In the genomic region with DNA sequence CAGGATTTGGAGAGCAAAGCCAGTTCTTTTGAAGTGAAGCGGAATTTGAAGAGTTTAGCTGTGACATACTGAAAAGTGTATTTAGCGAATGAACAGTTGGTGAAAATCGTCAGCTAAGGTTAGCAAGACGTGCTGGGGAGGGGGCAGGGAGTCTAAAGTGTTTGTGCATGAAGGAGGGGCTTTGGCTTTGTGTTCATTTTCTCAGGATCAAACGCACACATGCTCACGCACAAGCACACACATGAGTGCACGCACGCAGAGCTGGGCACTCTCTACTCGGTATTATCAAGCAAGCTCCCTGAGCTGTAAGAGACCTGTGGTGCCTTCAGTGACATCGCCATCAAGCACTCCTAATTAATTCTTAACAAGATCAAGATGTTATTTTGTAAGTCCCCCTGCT, we compare ENCODE assay signal across 31 mouse cellular contexts. TPM values are rescaled to one million over a fixed set of nuclear protein-coding genes. Genes with fewer than 3 reads are reported as not detected.
DNase-seq lines count a peak whose midpoint lies in the region; ATAC-seq and TF ChIP-seq lines count a peak whose summit lies in the region.
"Had no signal": no experiment of that assay in that cellular context is flagged by ENCODE, and none has a peak within 500 bp of the region (broad histone marks: within the 10 kb centered on the region; RNA-seq: fewer than 3 reads in every experiment).

No protein-coding gene starts in this region.

- H3K9me3 ChIP-seq in lung, embryonic 14.5 days (ENCODE audit: low read depth, low read length): no peaks in the 10 kb centered on the region
- no peaks in the 10 kb centered on the region for H3K9me3 ChIP-seq in forebrain, embryonic 15.5 days
- H3K9me3 ChIP-seq in midbrain, embryonic 16.5 days (replicated peaks; ENCODE audit: control insufficient read depth, low read length, poor library complexity, severe bottlenecking): no peaks in the 10 kb centered on the region
- H3K9me3 ChIP-seq: hindbrain, embryonic 10.5 days; intestine, embryonic 15.5 days; liver, embryonic 15.5 days; lung, embryonic 15.5 days had no signal

- no peak overlapping the region for H3K27ac ChIP-seq in lung, embryonic 14.5 days (ENCODE audit: low read depth)
- H3K27ac ChIP-seq in forebrain, embryonic 15.5 days (replicated peaks): 0 out of 2 replicates have a peak overlapping the region, but pooled peaks have one; percentile 22
- H3K27ac ChIP-seq in midbrain, embryonic 16.5 days (ENCODE audit: low read length): no peak overlapping the region
- H3K27ac ChIP-seq: hindbrain, embryonic 10.5 days; intestine, embryonic 15.5 days; kidney, postnatal 0 days; liver, embryonic 15.5 days; lung, embryonic 15.5 days had no signal

- no peak overlapping the region for H3K4me3 ChIP-seq in lung, embryonic 14.5 days (ENCODE audit: low read depth, low read length)
- H3K4me3 ChIP-seq in forebrain, embryonic 15.5 days: no peak overlapping the region
- H3K4me3 ChIP-seq in midbrain, embryonic 16.5 days (ENCODE audit: low read depth, low read length): no peak overlapping the region
- H3K4me3 ChIP-seq: hindbrain, embryonic 10.5 days; intestine, embryonic 15.5 days; liver, embryonic 15.5 days; lung, embryonic 15.5 days had no signal

- 0 out of 2 replicates have a peak, but pooled peaks have one; percentile 44 for ATAC-seq in lung, embryonic 14.5 days (ENCODE audit: insufficient read depth)
- ATAC-seq in forebrain, embryonic 15.5 days (replicated peaks): peak; percentile 61; the same call in 1 of the 2 replicates
- peak; percentile 36; the same call in 1 of the 2 replicates for ATAC-seq in midbrain, embryonic 16.5 days
- ATAC-seq: hindbrain, embryonic 16.5 days; intestine, embryonic 15.5 days had no signal

- H3K36me3 ChIP-seq in lung, embryonic 14.5 days (ENCODE audit: insufficient read depth): no peaks in the 10 kb centered on the region
- H3K36me3 ChIP-seq in forebrain, embryonic 15.5 days: no peaks in the 10 kb centered on the region
- H3K36me3 ChIP-seq in midbrain, embryonic 16.5 days (ENCODE audit: control insufficient read depth, insufficient read depth, low read length): no peaks in the 10 kb centered on the region
- H3K36me3 ChIP-seq: G1E; hindbrain, embryonic 10.5 days; intestine, embryonic 15.5 days; liver, embryonic 15.5 days; lung, embryonic 15.5 days had no signal

- DNase-seq in embryo, embryonic 11 days: peak; percentile 14
- DNase-seq in embryo, embryonic 10.5 days (ENCODE audit: low spot score): no peak
- peak; percentile 37 for DNase-seq in lung, embryonic 14.5 days
- no peak for DNase-seq in lung, postnatal 10 days
- DNase-seq in frontal cortex, postnatal 25 days (ENCODE audit: low spot score in 2 of 2): no peak
- no peak for DNase-seq in gastrocnemius, postnatal 10 days
- DNase-seq: adrenal gland, postnatal 10 days; cerebellum, adult 11 months; cerebellum, adult 9-10 months; cerebellum, postnatal 36 days; gastrocnemius, postnatal 14 days; heart, postnatal 14 days; kidney, adult 8-10 months; kidney, postnatal 4 days; lung, postnatal 36 days; right cerebral cortex, postnatal 25 days; thymus, adult 18-20 months; thymus, postnatal 25 days had no signal

- no peak overlapping the region for H3K9ac ChIP-seq in lung, embryonic 14.5 days
- H3K9ac ChIP-seq in forebrain, embryonic 15.5 days (replicated peaks): no peak overlapping the region
- no peak overlapping the region for H3K9ac ChIP-seq in midbrain, embryonic 16.5 days (ENCODE audit: low read depth, low read length)
- H3K9ac ChIP-seq: intestine, embryonic 15.5 days; liver, embryonic 15.5 days; lung, embryonic 15.5 days had no signal

- H3K4me2 ChIP-seq in lung, embryonic 14.5 days: no peak overlapping the region
- H3K4me2 ChIP-seq in forebrain, embryonic 15.5 days (replicated peaks): 0 out of 2 replicates have a peak overlapping the region, but pooled peaks have one; percentile 3
- no peak overlapping the region for H3K4me2 ChIP-seq in midbrain, embryonic 16.5 days (ENCODE audit: low read length)
- H3K4me2 ChIP-seq: intestine, embryonic 15.5 days; liver, embryonic 15.5 days; lung, embryonic 15.5 days had no signal

- 37% methylated on average over 10 of the region's 10 CpGs for WGBS in lung, embryonic 14.5 days
- 20% methylated on average over 10 of the region's 10 CpGs for WGBS in forebrain, embryonic 15.5 days
- WGBS in midbrain, embryonic 16.5 days: 31% methylated on average over 10 of the region's 10 CpGs

- no peaks in the 10 kb centered on the region for H3K27me3 ChIP-seq in lung, embryonic 14.5 days (ENCODE audit: insufficient read depth, low read length)
- no peaks in the 10 kb centered on the region for H3K27me3 ChIP-seq in forebrain, embryonic 15.5 days
- no peaks in the 10 kb centered on the region for H3K27me3 ChIP-seq in midbrain, embryonic 16.5 days (ENCODE audit: control insufficient read depth, insufficient read depth, low read depth, low read length)
- H3K27me3 ChIP-seq: intestine, embryonic 15.5 days; liver, embryonic 15.5 days; lung, embryonic 15.5 days had no signal

- TF ChIP-seq CTCF in lung, embryonic 14.5 days (IDR thresholded peaks at IDR 0.05; ENCODE audit: low read depth): no peak

- H3K4me1 ChIP-seq in lung, embryonic 14.5 days (ENCODE audit: insufficient read depth): 0 out of 2 replicates have a peak, but pooled peaks cover 6% of the 10 kb centered on the region
- H3K4me1 ChIP-seq in forebrain, embryonic 15.5 days: peaks cover 4% of the 10 kb centered on the region; the same call in 1 of the 2 replicates
- no peaks in the 10 kb centered on the region for H3K4me1 ChIP-seq in midbrain, embryonic 16.5 days (ENCODE audit: control insufficient read depth, insufficient read depth, low read length)
- H3K4me1 ChIP-seq: intestine, embryonic 15.5 days; liver, embryonic 15.5 days had no signal

RNA-seq across cellular contexts. Expression of a gene that starts 49.9 kb away (rescaled TPM):
- polyA plus RNA-seq in lung, embryonic 14.5 days (2014; fragmentation: Nextera tagmentation; extraction: Ambion mirVana): 48.2 and 53.5 TPM in 2 replicates
- 98.3 and 101 TPM in 2 replicates for polyA plus RNA-seq in forebrain, embryonic 15.5 days (2015; fragmentation: Nextera tagmentation; extraction: Ambion mirVana)
- 25.8 and 26.6 TPM in 2 replicates for polyA plus RNA-seq in midbrain, embryonic 16.5 days (2015; fragmentation: Nextera tagmentation; extraction: Ambion mirVana)
- 100 to 1,000 TPM; 111 to 124 TPM for total RNA-seq in gastrocnemius, postnatal 10 days (2021)

RNA-seq across cellular contexts. Expression of a gene that starts 55.2 kb away (rescaled TPM):
- polyA plus RNA-seq in lung, embryonic 14.5 days (2014; fragmentation: Nextera tagmentation; extraction: Ambion mirVana): 0.84 and 0.85 TPM in 2 replicates
- polyA plus RNA-seq in forebrain, embryonic 15.5 days (2015; fragmentation: Nextera tagmentation; extraction: Ambion mirVana): 39.8 and 45.7 TPM in 2 replicates
- polyA plus RNA-seq in midbrain, embryonic 16.5 days (2015; fragmentation: Nextera tagmentation; extraction: Ambion mirVana): 11.6 and 12.1 TPM in 2 replicates
- total RNA-seq in gastrocnemius, postnatal 10 days (2021): 1 to 10 TPM; 1.4 TPM
- total RNA-seq: granulocyte monocyte progenitor cell, adult 5-6 weeks; heart, postnatal 14 days; liver, adult 2 months; megakaryocyte, adult 5-6 weeks had no signal
- polyA plus RNA-seq: C2C12; G1E; liver, adult 2 months had no signal

Comparison
In these comparisons a context has a peak if more than half of its experiments do, and no peak if none do; other contexts are left out.
1. DNase-seq: peak in embryo, embryonic 11 days (single experiment) and lung, embryonic 14.5 days (single experiment); none in embryo, embryonic 10.5 days (single experiment), lung, postnatal 10 days (single experiment), frontal cortex, postnatal 25 days (0 of 2) and gastrocnemius, postnatal 10 days (single experiment).
2. Peak in every context shown above with its lines, with median percentiles within 50 percentile points of each other: ATAC-seq.